Mouse (Mus musculus): ENCODE measurements around the gene Nemf.
"Not testable (repeated sequence)": the region's sequence is repeated elsewhere in the genome, so short reads cannot be mapped to it uniquely, and the experiment has no call there.

Gene Nemf

GRCm38 (mm10) chr12:69372731-69373331 is 15.9 kb upstream of the Nemf start:
- peak; percentile 62 for DNase-seq

GRCm38 (mm10) chr12:69371854-69372671 is 15.1 kb upstream of the Nemf start, which contains the start of the genes Arf6 and Gm9887:
Arf6 (plus strand) TSS chr12:69372150.
Gm9887 (minus strand) TSS chr12:69372458.
- peak; percentile 98 for DNase-seq

- no peak for DNase-seq
These were observed 14.5 kb upstream of the Nemf start for GRCm38 (mm10) chr12:69371421-69371853.

DNA sequence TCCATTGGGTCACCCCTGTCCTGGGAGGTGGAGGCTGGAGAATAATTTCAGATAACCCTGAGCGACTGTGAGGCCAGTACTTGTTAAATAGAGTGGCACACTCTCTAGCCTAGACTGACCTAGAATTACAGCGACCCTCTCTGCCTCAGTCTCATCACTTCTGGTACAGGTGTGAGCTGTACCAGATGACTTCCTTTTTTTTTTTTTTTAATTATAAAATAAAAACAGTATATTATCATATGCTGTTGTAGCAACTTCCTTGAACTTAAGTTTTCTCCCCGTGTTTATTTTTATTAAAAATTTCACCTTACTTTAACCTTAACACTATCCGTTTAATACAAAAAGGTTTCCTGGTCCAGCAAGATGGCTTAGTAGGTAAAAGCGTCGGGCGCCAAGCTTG is 14.0 kb upstream of the Nemf start:
- DNase-seq, result no peak

GRCm38 (mm10) chr12:69367557-69367956 is 10.6 kb upstream of the Nemf start:
- DNase-seq, result no peak

DNA sequence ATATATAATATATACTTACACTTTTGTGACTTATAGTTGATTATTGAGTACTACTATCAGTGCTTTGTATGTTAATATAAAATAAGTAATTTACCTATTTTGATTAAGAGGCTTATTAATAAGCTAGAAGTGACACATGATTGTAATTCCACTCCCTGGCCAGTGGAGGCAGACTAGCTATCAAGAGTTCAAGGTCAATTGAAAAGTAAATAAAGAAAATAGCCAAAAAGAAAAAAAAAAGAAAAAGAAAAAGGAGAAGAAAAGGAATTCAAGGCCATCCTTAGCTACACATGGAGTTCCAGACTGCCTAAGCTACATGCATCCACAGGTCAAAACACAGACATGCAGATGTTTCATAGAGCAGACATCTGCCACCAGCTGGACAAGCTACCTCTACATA is 9.5 kb upstream of the Nemf start:
- DNase-seq, result no peak

DNA sequence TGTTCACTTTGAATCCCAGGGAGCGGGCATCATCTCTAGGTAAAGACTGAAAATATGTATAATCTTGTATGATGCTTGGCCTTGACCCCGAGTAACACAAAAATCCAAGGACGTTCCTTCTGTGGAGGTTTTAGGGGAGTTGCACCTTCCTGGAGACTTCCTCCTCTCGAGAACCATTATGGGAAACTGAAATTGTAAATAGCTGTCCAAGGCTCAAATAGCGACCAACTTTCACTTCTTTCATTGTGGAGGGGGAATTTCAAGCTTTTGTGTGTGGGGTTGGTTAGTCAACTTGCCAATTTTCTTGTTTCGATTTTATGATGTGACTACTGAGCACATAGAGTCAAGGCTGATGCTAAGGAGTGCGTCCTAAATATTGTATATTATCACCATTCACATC is 8.8 kb upstream of the Nemf start:
- no peak for DNase-seq

DNA sequence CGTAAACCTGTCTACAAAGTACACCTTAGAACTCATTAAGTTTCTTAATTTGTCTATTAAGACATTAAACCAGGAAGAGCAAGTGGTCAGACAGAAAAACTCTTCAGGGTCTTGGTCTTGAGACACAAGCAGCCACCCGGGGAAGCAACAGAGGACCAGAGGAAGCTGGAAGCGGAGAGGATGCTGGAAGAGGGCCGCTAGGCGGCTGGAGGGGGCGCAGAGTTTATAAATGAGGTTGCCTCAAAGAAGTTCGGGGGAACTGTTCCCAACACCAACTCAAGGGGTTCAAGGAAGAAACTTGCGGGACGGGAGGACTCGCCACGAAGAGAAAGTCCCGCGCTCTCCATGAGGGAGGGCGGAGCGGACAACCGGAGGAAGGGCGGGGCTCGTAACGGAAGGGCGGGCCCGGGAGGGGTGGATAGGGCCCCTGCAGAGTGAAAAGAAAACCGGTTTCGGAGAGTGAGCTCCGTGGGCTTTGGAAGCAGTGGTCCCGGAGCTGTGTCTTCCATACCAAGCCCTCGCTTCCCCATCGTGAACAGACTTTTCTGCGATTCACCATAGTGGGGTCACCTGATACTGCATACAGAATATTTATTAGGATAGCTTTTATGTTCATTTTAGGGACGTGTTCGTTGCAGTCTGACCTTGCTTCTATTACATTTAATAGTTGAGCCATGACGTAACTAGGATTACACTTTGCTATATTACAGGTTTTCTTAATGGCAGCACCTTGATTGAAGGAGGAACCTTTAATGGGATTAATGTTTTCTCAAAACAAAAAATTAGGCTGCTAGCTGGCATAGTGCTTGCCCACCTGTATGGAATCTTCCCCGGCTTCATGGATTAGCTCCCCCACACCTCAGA is 7.2 kb upstream of the Nemf start:
- DNase-seq, result peak; percentile 78

- DNase-seq, result not testable (repeated sequence)
These were observed 6.1 kb upstream of the Nemf start for GRCm38 (mm10) chr12:69363110-69363509.

- peak; percentile 26 for DNase-seq
These were observed 5.4 kb upstream of the Nemf start for GRCm38 (mm10) chr12:69362388-69362787.

DNA sequence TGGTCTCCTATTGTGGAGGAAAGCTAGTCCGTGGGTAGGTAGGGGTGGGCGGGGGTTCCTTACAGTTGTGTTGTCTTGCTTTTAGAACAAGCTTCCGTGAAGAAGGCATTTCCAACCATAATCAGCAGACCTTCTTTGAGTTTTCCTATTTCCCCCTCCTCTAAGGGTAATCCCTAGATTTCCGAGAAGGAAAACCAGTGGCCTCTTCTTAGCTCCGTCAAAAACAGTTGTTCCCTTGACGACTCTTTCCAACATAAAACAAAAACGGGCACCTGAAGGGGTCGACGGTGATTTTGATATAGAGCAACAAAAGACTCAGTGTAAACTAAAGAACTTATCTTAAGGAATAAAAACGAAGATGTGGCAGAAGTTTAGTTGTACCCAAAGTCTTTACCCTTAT is 5.0 kb upstream of the Nemf start:
- no peak for DNase-seq

- peak; percentile 99 for DNase-seq
These were observed 4.3 kb upstream of the Nemf start for GRCm38 (mm10) chr12:69360997-69361899.

- DNase-seq, result peak; percentile 77
These were observed 3.7 kb upstream of the Nemf start for GRCm38 (mm10) chr12:69360655-69360996.

- no peak for DNase-seq
These were observed 308 bp upstream of the Nemf start for GRCm38 (mm10) chr12:69357300-69357646.

DNA sequence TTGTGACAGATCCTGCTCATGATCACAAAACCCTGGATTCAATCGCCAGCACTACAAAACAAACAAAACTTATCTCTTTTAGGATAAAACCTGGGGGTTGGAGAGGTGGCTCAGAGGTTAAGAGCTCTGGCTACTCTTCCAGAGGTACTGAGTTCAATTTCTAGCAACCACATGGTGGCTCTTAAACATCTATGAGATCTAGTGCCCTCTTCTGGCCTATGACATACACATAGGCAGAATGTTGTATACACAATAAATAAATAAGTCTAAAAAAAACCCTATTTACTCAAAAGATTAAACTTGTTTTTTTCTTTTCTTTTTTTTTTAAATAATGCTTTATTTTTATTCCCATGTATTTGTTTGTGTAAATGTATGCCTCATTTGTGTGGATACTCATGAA is 5.3 kb downstream of the Nemf start:
- no peak for DNase-seq

DNA sequence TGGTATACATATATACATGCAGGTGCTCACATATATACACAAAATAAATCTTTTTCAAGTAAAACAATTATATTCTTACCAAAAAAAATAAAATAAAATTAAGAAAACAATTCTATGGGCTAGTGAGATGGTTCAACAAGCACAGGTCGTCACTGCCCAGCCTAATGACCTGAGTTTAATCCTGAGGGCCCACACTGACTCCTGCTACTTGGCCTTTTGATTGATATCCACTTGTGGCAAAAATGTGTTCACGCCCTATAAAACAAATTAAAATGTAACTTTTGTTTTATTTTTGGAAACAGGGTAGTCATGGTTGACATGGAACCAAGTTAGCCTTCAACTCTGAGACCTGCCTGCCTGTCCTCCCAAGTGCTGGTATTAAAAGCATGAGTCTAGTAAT is 7.0 kb downstream of the Nemf start:
- DNase-seq, result no peak

GRCm38 (mm10) chr12:69333547-69333946 is 23.4 kb downstream of the Nemf start:
- DNase-seq, result no peak

- DNase-seq, result no peak
These were observed 24.8 kb downstream of the Nemf start for GRCm38 (mm10) chr12:69332147-69332546.

- DNase-seq, result no peak
These were observed 25.8 kb downstream of the Nemf start for GRCm38 (mm10) chr12:69331187-69331586.

GRCm38 (mm10) chr12:69318431-69318830 is 38.5 kb downstream of the Nemf start:
- no peak for DNase-seq

- DNase-seq, result no peak
These were observed 47.3 kb downstream of the Nemf start for GRCm38 (mm10) chr12:69309659-69310058.

DNA sequence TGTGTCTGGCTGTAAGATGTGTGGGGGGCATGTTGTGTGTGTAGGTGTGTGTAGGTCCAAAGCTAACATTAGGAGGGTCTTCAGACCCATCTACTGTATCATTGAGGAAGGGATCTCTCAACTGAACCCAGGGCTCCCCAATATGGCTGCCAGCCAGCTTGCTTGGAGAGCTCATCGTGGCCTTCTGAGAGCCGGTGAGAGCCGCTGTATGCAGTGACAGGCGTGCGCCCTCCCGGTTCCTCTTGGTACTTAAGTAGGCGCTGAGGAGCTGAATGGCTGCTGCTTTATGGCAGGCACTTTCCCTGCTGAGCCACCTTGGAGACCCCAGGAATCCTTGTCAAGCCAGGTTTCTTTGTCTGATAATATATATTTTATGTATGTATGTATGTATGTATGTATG is 50.6 kb downstream of the Nemf start:
- DNase-seq, result no peak

DNA sequence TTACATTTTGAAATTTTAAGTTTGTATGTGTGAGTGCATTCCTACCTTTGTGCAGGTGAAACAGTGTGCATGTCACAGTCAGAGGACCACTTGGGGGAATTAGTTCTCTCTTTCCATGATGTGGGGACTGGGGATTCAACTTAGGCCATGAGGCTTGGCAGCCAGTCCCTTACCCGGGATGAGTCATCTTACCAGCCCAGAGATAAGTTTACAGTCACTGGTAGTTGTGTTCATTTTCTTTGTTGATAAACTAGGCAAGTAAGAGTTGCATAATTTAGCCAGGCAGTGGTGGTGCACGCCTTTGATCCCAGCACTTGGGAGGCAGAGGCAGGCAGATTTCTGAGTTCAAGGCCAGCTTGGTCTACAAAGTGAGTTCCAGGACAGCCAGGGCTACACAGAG is 52.9 kb downstream of the Nemf start:
- no peak for DNase-seq

All from cerebellum, adult 9-11 months (tissue).